Mouse (Mus musculus) heart, adult 9 months (tissue): ENCODE results near the gene Tnfrsf11a.
A peak's percentile ranks its signal among the peaks of the same experiment; 100 is the strongest.
"Not testable (repeated sequence)": the region's sequence is repeated elsewhere in the genome, so short reads cannot be mapped to it uniquely, and the experiment has no call there.

Experiments
- DNase-seq, 2 experiments: peaks; one replicate each; pipeline ENCODE4 v3.0.0; 2022; ENCODE audit warnings: low spot score in 2 of 2

Gene Tnfrsf11a

GRCm38 (mm10) chr1:105780457-105781364, at the start of gene Tnfrsf11a:
TSS of gene Tnfrsf11a (plus strand) at chr1:105780718.
- DNase-seq: peak; percentile 34 to 36

GRCm38 (mm10) chr1:105735318-105735717, 45.2 kb upstream of the Tnfrsf11a start:
- no peak for DNase-seq

- DNase-seq: no peak
Measured at GRCm38 (mm10) chr1:105738334-105738733, 42.2 kb upstream of the Tnfrsf11a start.

- DNase-seq: no peak
Measured at GRCm38 (mm10) chr1:105739493-105739892, 41.0 kb upstream of the Tnfrsf11a start.

- DNase-seq: peak in 1 of 2 experiments; percentile 26
Measured at GRCm38 (mm10) chr1:105742481-105742880, 38.0 kb upstream of the Tnfrsf11a start.

GRCm38 (mm10) chr1:105746444-105746843, 34.1 kb upstream of the Tnfrsf11a start:
- peak in 1 of 2 experiments; percentile 6 for DNase-seq

GRCm38 (mm10) chr1:105746858-105747596, 33.5 kb upstream of the Tnfrsf11a start:
- DNase-seq: no peak

GRCm38 (mm10) chr1:105748091-105748799, 32.3 kb upstream of the Tnfrsf11a start:
- DNase-seq: no peak

- no peak for DNase-seq
Measured at GRCm38 (mm10) chr1:105752196-105752595, 28.3 kb upstream of the Tnfrsf11a start.

GRCm38 (mm10) chr1:105752944-105753343, 27.6 kb upstream of the Tnfrsf11a start:
- DNase-seq: no peak

- no peak for DNase-seq
Measured at GRCm38 (mm10) chr1:105758798-105759197, 21.7 kb upstream of the Tnfrsf11a start.

- no peak for DNase-seq
Measured at GRCm38 (mm10) chr1:105759422-105760165, 20.9 kb upstream of the Tnfrsf11a start.

GRCm38 (mm10) chr1:105765586-105765985, 14.9 kb upstream of the Tnfrsf11a start:
- no peak for DNase-seq

- DNase-seq: not testable (repeated sequence)
Measured at GRCm38 (mm10) chr1:105766099-105766498, 14.4 kb upstream of the Tnfrsf11a start.

- no peak for DNase-seq
Measured at GRCm38 (mm10) chr1:105768397-105768796, 12.1 kb upstream of the Tnfrsf11a start.

- no peak for DNase-seq
Measured at GRCm38 (mm10) chr1:105770685-105771084, 9.8 kb upstream of the Tnfrsf11a start.

GRCm38 (mm10) chr1:105776426-105776825, 4.1 kb upstream of the Tnfrsf11a start:
- no peak for DNase-seq

GRCm38 (mm10) chr1:105780079-105780456, 450 bp upstream of the Tnfrsf11a start:
- DNase-seq: no peak

GRCm38 (mm10) chr1:105781391-105782146, 1.1 kb downstream of the Tnfrsf11a start:
- no peak for DNase-seq

GRCm38 (mm10) chr1:105784257-105785016, 3.9 kb downstream of the Tnfrsf11a start:
- no peak for DNase-seq
